Mouse (Mus musculus) cerebellum, adult 2 months (tissue): ENCODE results near the gene Sall2.
"Not testable (repeated sequence)": the region's sequence is repeated elsewhere in the genome, so short reads cannot be mapped to it uniquely, and the experiment has no call there.

ENCODE experiments used
- CTCF ChIP-seq: fragments of 200-500 bp; IDR thresholded peaks from 2 replicates; pipeline ENCODE4 v1.5.1; 2011; ENCODE audit warnings: low read depth, mild to moderate bottlenecking, control low read depth, low read length, moderate library complexity, borderline replicate concordance; ENCODE audit not compliant: insufficient read depth
- POLR2A ChIP-seq: fragments of 200-500 bp; IDR thresholded peaks from 2 replicates; pipeline ENCODE4 v1.6.1; 2011; ENCODE audit warnings: low read length, control low read depth, borderline replicate concordance; ENCODE audit not compliant: insufficient read depth

GRCm38 (mm10) chr14:52310343-52310742, 18.2 kb downstream of the Sall2 start:
- TF ChIP-seq POLR2A, CTCF: not testable (repeated sequence)
